Mouse (Mus musculus): ENCODE measurements at regions not wholly inside any gene's neighbourhood (a gene's known extent, or its start where the extent isn't known, plus 50 kb on each side); places are given as distances from the start of the nearest gene placed in this dataset.

DNA sequence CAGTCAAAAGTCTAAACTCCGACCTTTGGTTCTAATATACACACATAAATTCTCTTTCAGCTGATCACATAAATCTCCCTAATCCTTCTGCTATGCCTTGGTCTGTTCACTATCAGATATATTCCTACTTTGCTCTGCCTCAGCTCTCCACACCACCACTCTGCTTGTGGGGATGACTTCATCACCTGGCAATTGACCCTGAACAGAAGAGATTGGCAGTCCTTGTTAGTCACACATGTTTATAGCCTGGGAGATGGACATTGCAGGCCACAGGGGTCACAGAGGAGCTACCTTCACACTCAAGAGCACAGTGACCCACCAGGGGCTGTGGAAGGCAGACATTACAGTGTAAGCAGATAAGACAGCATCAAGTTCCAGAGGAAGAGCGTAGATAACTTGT, 270.5 kb upstream of the N6amt1 start:
- WGBS = 26% methylated on average over 2 of the region's 2 CpGs
- no peaks in the 10 kb centered on the region for H3K36me3 ChIP-seq (ENCODE audit: control insufficient read depth, insufficient read depth, low read length)
- H3K4me3 ChIP-seq (ENCODE audit: low read depth, low read length) = no peak overlapping the region
- no peaks in the 10 kb centered on the region for H3K27me3 ChIP-seq (replicated peaks; ENCODE audit: control insufficient read depth, insufficient read depth, low read length)
- H3K4me2 ChIP-seq (ENCODE audit: low read length) = no peak overlapping the region
- DNase-seq (ENCODE audit: low spot score) (no peak), ATAC-seq (replicated peaks; ENCODE audit: low FRiP score, low TSS enrichment, low read depth) (peak; percentile 77)
- H3K9ac ChIP-seq (ENCODE audit: low read length) = no peak overlapping the region
- H3K27ac ChIP-seq (ENCODE audit: low read depth) = no peak overlapping the region
- no peaks in the 10 kb centered on the region for H3K9me3 ChIP-seq (ENCODE audit: control insufficient read depth, low read length)
- no peaks in the 10 kb centered on the region for H3K4me1 ChIP-seq (replicated peaks; ENCODE audit: control insufficient read depth, insufficient read depth, low read length)

DNA sequence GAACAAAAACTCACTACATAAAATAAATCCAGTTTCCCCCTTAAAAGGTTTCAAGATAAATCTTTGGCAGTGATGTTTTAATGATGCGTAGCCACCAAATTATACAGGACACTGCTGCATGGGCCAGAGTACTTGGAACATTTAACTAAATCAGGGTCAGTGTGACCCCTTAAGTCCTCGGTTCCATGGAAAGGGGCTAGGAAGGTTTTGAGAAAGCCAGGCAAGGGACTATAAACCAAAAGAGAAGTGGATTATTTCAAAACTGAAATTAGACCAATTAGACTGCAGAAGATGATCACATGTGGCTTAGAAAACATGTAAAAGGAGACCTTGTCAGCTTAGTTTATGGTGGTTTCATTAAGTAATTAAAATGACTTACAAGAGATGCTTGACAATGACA, 276.6 kb upstream of the N6amt1 start:
- DNase-seq (ENCODE audit: low spot score) = no peak

DNA sequence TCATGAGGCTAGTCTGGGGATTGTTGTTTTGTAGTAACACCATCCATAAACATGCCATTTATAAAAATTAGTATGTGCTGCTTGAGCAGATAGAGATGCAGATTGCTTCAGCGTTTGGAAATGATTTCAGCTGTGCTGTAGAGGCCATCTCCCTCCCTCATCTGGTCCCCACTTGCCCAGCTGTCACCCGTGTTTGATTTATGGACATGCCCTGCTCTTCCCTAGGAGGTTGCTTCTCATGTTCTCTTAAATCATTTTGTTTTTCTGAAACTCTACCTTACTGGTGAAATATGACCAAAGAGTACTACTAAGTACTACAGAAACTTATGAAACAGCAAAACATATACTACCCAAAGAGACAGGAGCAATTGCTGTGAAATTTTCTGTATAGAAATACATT, 284.7 kb upstream of the N6amt1 start:
- no peak overlapping the region for H3K4me2 ChIP-seq (ENCODE audit: low read length)
- no peak overlapping the region for H3K27ac ChIP-seq (ENCODE audit: low read depth)
- H3K36me3 ChIP-seq (ENCODE audit: control insufficient read depth, insufficient read depth, low read length) = no peaks in the 10 kb centered on the region
- no peaks in the 10 kb centered on the region for H3K4me1 ChIP-seq (replicated peaks; ENCODE audit: control insufficient read depth, insufficient read depth, low read length)
- no peak overlapping the region for H3K4me3 ChIP-seq (ENCODE audit: low read depth, low read length)
- WGBS = 54% methylated on average over 2 of the region's 2 CpGs
- no peaks in the 10 kb centered on the region for H3K9me3 ChIP-seq (ENCODE audit: control insufficient read depth, low read length)
- no peak overlapping the region for H3K9ac ChIP-seq (ENCODE audit: low read length)
- ATAC-seq (replicated peaks; ENCODE audit: low FRiP score, low TSS enrichment, low read depth) = no peak
- no peaks in the 10 kb centered on the region for H3K27me3 ChIP-seq (replicated peaks; ENCODE audit: control insufficient read depth, insufficient read depth, low read length)
- no peak for DNase-seq (ENCODE audit: low spot score)

More for the DNA sequence above, 276.6 kb upstream of the N6amt1 start:
- Histone ChIP-seq H3K27ac (ENCODE audit: low read depth) (no peak overlapping the region), H3K27me3 (replicated peaks; ENCODE audit: control insufficient read depth, insufficient read depth, low read length) (no peaks in the 10 kb centered on the region), H3K4me1 (replicated peaks; ENCODE audit: control insufficient read depth, insufficient read depth, low read length) (no peaks in the 10 kb centered on the region), H3K9ac (ENCODE audit: low read length) (no peak overlapping the region), H3K36me3 (ENCODE audit: control insufficient read depth, insufficient read depth, low read length) (no peaks in the 10 kb centered on the region), H3K4me2 (ENCODE audit: low read length) (no peak overlapping the region), H3K9me3 (ENCODE audit: control insufficient read depth, low read length) (no peaks in the 10 kb centered on the region), H3K4me3 (ENCODE audit: low read depth, low read length) (no peak overlapping the region)
- 81% methylated on average over 2 of the region's 2 CpGs for WGBS
- no peak for ATAC-seq (replicated peaks; ENCODE audit: low FRiP score, low TSS enrichment, low read depth)

DNA sequence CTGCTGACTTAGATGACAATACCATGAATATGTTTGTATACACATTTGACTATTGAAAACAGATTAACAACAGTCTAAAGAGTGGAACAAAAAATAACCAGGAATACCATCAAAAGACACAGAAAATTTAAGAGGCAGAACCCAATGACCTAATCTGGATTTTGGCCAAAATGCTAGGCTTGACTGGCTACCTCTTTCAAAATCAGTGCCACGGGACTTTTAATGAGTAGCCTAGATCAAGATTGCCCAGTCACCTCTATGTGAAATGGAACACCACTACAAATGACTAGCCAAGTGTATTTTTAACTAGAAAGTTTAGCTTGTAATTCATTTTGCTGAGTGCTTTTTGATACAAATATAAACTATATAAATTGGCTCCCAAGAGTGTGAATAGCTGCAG, 286.0 kb upstream of the N6amt1 start:
- H3K4me3 ChIP-seq (ENCODE audit: low read depth, low read length) = no peak overlapping the region
- H3K9ac ChIP-seq (ENCODE audit: low read length) = no peak overlapping the region
- DNase-seq (ENCODE audit: low spot score) (no peak), ATAC-seq (replicated peaks; ENCODE audit: low FRiP score, low TSS enrichment, low read depth) (no peak)
- WGBS = 94% methylated on average over 1 of the region's 1 CpGs
- H3K27me3 ChIP-seq (replicated peaks; ENCODE audit: control insufficient read depth, insufficient read depth, low read length) = no peaks in the 10 kb centered on the region
- no peaks in the 10 kb centered on the region for H3K36me3 ChIP-seq (ENCODE audit: control insufficient read depth, insufficient read depth, low read length)
- no peak overlapping the region for H3K27ac ChIP-seq (ENCODE audit: low read depth)
- H3K4me1 ChIP-seq (replicated peaks; ENCODE audit: control insufficient read depth, insufficient read depth, low read length) = no peaks in the 10 kb centered on the region
- H3K4me2 ChIP-seq (ENCODE audit: low read length) = no peak overlapping the region
- no peaks in the 10 kb centered on the region for H3K9me3 ChIP-seq (ENCODE audit: control insufficient read depth, low read length)

GRCm38 (mm10) chr16:87067523-87067922, 286.5 kb upstream of the N6amt1 start:
- Histone ChIP-seq H3K27ac (ENCODE audit: low read depth) (no peak overlapping the region), H3K36me3 (ENCODE audit: control insufficient read depth, insufficient read depth, low read length) (no peaks in the 10 kb centered on the region), H3K9me3 (ENCODE audit: control insufficient read depth, low read length) (no peaks in the 10 kb centered on the region), H3K27me3 (replicated peaks; ENCODE audit: control insufficient read depth, insufficient read depth, low read length) (no peaks in the 10 kb centered on the region), H3K4me2 (ENCODE audit: low read length) (no peak overlapping the region), H3K4me3 (ENCODE audit: low read depth, low read length) (no peak overlapping the region), H3K9ac (ENCODE audit: low read length) (no peak overlapping the region), H3K4me1 (replicated peaks; ENCODE audit: control insufficient read depth, insufficient read depth, low read length) (no peaks in the 10 kb centered on the region)
- ATAC-seq (replicated peaks; ENCODE audit: low FRiP score, low TSS enrichment, low read depth) (no peak), DNase-seq (ENCODE audit: low spot score) (no peak)
- 81% methylated on average over 5 of the region's 5 CpGs for WGBS

DNA sequence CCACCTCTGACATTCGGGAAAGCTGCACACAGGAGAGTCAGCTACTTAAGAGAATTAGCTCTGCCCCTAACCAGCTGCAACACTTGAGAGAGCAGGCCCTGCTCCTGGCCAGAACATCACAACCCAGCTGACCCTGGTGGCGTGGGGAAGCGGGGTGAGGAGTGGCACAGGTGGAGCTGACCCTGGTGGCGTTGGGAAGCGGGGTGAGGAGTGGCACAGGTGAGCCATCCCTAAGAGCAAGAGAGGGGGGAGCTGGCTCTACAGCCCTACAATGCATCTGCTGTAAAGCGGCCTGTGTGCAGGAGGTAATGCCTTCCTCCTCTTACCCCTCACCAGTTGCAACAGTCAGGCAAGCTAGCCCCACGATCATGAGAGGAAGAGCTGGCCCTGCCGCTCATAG, 293.5 kb upstream of the N6amt1 start:
- H3K9ac ChIP-seq (ENCODE audit: low read length) = no peak overlapping the region
- H3K4me1 ChIP-seq (replicated peaks; ENCODE audit: control insufficient read depth, insufficient read depth, low read length) = no peaks in the 10 kb centered on the region
- H3K9me3 ChIP-seq (ENCODE audit: control insufficient read depth, low read length) = no peaks in the 10 kb centered on the region
- DNase-seq (ENCODE audit: low spot score) (no peak), ATAC-seq (replicated peaks; ENCODE audit: low FRiP score, low TSS enrichment, low read depth) (no peak)
- no peaks in the 10 kb centered on the region for H3K27me3 ChIP-seq (replicated peaks; ENCODE audit: control insufficient read depth, insufficient read depth, low read length)
- H3K27ac ChIP-seq (ENCODE audit: low read depth) = no peak overlapping the region
- no peak overlapping the region for H3K4me3 ChIP-seq (ENCODE audit: low read depth, low read length)
- H3K4me2 ChIP-seq (ENCODE audit: low read length) = no peak overlapping the region
- 91% methylated on average over 8 of the region's 8 CpGs for WGBS
- H3K36me3 ChIP-seq (ENCODE audit: control insufficient read depth, insufficient read depth, low read length) = no peaks in the 10 kb centered on the region

DNA sequence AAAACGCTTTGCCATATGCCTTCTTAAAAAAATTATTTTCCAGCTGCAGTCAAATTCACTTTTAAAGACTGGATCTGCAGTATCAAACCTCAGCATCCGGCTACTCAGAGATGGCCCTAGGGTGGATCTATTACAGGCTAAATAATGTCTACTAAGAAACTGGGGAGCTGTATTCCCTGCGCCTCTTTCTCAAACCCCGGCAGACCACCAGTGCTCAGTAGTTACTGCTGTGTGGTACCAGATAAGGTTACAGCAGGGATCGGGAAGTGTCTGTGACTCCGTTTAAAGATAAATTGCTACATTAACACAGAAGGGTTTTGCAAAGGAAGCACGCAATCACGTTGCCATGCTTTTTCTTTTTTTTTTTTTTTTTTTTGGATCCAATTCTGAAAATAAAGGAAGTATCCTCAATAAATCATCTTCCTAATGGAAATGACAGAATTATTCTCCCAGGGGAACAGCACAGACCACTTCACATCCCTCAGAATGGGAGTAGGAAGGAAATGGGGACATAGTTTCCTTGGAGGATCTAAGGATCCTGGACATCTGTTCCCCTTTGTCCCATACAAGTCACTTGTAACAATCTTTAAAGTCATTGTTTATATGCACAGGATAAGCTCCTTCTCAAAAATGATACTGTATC, 304.1 kb upstream of the N6amt1 start:
- no peak overlapping the region for H3K4me2 ChIP-seq (ENCODE audit: low read length)

DNA sequence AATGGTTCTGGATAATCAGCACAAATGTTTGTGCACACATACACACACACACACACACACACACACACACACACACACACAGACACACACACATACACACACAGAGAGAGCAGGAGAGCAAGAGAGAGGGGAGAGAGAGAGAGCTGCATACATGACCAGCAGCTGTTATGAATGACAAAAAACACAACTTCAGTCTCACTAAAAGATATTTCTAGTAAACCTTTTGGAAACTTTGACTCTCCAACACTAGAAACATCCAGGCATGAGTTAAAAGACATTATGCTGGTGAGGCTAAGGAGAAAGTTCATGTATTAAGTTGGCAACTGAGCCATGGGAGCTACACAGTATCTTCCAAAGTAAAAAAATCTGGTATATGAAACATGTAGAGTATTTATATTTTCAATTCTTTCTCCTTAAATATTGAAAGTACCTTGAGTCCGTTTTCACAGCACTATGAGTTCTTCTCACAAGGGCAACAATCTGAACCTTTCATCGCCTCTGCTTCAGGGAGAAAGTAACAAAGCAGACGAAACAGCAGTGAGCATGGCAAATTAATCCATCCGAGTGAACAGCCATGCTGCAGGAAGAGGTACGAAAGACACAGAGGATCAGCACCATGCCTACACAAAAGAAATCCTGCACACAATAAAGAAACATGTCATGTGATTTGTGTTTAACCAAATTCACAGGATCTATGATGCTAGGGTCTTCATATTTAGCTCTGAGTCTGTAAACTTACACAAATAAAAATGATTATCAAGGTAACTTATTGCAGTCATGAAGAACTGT, 309.0 kb upstream of the N6amt1 start:
- WGBS = 83% methylated on average over 5 of the region's 5 CpGs

More for the DNA sequence above, 304.1 kb upstream of the N6amt1 start:
- H3K36me3 ChIP-seq (ENCODE audit: control insufficient read depth, insufficient read depth, low read length) = no peaks in the 10 kb centered on the region
- H3K9ac ChIP-seq (ENCODE audit: low read length) = no peak overlapping the region
- H3K27ac ChIP-seq (ENCODE audit: low read depth) = no peak overlapping the region
- 49% methylated on average over 8 of the region's 8 CpGs for WGBS
- no peaks in the 10 kb centered on the region for H3K27me3 ChIP-seq (replicated peaks; ENCODE audit: control insufficient read depth, insufficient read depth, low read length)
- ATAC-seq (replicated peaks; ENCODE audit: low FRiP score, low TSS enrichment, low read depth) (no peak), DNase-seq (ENCODE audit: low spot score) (no peak)
- H3K4me3 ChIP-seq (ENCODE audit: low read depth, low read length) = no peak overlapping the region
- no peaks in the 10 kb centered on the region for H3K4me1 ChIP-seq (replicated peaks; ENCODE audit: control insufficient read depth, insufficient read depth, low read length)
- no peaks in the 10 kb centered on the region for H3K9me3 ChIP-seq (ENCODE audit: control insufficient read depth, low read length)

GRCm38 (mm10) chr16:87043689-87044088, 310.3 kb upstream of the N6amt1 start:
- Histone ChIP-seq H3K27ac (ENCODE audit: low read depth) (no peak overlapping the region), H3K4me1 (replicated peaks; ENCODE audit: control insufficient read depth, insufficient read depth, low read length) (no peaks in the 10 kb centered on the region; the same call in 1 of the 2 replicates), H3K4me3 (ENCODE audit: low read depth, low read length) (no peak overlapping the region), H3K4me2 (ENCODE audit: low read length) (no peak overlapping the region), H3K36me3 (ENCODE audit: control insufficient read depth, insufficient read depth, low read length) (no peaks in the 10 kb centered on the region), H3K9ac (ENCODE audit: low read length) (no peak overlapping the region), H3K27me3 (replicated peaks; ENCODE audit: control insufficient read depth, insufficient read depth, low read length) (no peaks in the 10 kb centered on the region), H3K9me3 (ENCODE audit: control insufficient read depth, low read length) (no peaks in the 10 kb centered on the region)
- no peak for DNase-seq (ENCODE audit: low spot score)
- ATAC-seq (replicated peaks; ENCODE audit: low FRiP score, low TSS enrichment, low read depth) = 0 out of 2 replicates have a peak, but pooled peaks have one; percentile 15

More for the DNA sequence above, 309.0 kb upstream of the N6amt1 start:
- H3K9ac ChIP-seq (ENCODE audit: low read length) = no peak overlapping the region
- no peaks in the 10 kb centered on the region for H3K27me3 ChIP-seq (replicated peaks; ENCODE audit: control insufficient read depth, insufficient read depth, low read length)
- no peaks in the 10 kb centered on the region; the same call in 1 of the 2 replicates for H3K4me1 ChIP-seq (replicated peaks; ENCODE audit: control insufficient read depth, insufficient read depth, low read length)
- no peak for DNase-seq (ENCODE audit: low spot score)
- H3K27ac ChIP-seq (ENCODE audit: low read depth) = no peak overlapping the region
- no peaks in the 10 kb centered on the region for H3K36me3 ChIP-seq (ENCODE audit: control insufficient read depth, insufficient read depth, low read length)
- no peaks in the 10 kb centered on the region for H3K9me3 ChIP-seq (ENCODE audit: control insufficient read depth, low read length)
- H3K4me2 ChIP-seq (ENCODE audit: low read length) = no peak overlapping the region
- no peak overlapping the region for H3K4me3 ChIP-seq (ENCODE audit: low read depth, low read length)
- no peak for ATAC-seq (replicated peaks; ENCODE audit: low FRiP score, low TSS enrichment, low read depth)

Measured in intestine, embryonic 14.5 days (tissue).